Mouse (Mus musculus): ENCODE results near the gene Hes7.
A peak's percentile ranks its signal among the peaks of the same experiment; 100 is the strongest.

Hes7 gene

DNA sequence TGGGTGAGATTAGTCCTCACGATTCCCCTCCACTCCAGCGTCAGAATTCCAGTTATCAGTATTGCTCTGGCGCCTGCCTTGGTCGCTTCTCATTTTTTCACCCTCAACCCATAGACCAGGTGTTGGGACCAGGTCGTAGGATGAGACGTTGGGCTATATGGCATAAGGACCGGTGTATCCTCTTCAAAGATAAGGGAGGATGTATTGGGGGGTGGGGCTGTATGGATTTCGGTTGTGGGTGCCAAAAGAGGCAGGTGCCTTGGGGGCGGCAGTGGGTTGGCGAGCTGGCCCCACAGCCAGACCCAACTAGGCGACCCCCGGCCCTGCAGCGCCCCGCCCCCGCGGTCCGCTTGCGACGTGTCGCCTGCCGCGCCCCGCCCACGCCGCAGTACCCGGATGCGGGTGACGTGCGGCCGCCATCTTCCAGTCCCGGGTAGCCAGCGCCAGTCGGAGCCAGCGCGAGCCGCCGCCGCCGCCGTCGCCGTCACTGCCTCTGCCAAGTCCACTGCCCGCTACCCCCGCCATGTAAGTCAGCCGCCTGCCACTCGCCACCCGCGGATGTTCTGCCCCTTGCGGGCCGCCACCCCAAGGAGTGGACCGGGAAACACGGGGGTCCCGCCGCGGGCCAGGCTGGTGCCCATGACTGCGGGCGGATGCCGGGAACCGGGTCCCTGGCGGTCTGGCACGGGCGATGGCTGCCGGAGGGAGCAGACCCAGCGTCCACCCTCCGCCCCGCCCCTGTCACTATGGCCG is 31.9 kb upstream of the Hes7 start, which contains the start of gene Vamp2:
TSS of gene Vamp2 (plus strand) at position 388 of the 753 bp plus-strand sequence.
- peak; percentile 84 to 95 for DNase-seq (ENCODE audit: low spot score in 2 of 2)

DNA sequence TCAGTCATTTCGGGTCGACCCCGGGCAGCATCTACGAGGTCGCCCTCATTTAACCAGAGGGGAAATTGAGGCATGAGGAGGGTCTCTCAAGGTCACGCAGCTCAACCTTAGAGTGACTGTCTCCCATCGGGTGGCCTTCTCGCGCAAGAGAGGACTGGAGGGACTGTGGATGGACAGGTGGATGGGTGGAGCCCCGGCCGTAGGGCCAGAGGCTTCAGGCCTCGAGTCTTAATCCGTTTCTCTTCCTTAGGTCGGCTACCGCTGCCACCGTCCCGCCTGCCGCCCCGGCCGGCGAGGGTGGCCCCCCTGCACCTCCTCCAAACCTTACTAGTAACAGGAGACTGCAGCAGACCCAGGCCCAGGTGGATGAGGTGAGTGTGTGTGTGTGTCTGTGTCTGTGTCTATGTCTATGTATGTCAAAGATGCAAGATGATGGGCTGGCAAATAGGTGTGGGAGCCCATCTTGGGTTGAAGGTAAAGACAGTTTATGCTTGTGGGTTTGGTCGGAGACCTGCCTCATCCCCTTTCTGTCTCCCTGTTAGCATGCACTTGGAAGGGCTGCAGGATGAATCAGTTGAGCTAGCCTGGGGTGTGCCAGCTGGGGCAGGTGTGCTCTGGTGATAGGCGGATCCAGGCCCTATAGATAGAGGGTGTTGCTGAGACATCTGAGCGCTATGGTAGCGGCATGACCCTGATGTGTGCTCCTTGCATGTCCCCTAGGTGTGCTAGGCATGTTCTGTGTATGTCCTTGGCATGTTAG is 31.2 kb upstream of the Hes7 start:
- peak; percentile 48 to 76 for DNase-seq (ENCODE audit: low spot score in 2 of 2)

DNA sequence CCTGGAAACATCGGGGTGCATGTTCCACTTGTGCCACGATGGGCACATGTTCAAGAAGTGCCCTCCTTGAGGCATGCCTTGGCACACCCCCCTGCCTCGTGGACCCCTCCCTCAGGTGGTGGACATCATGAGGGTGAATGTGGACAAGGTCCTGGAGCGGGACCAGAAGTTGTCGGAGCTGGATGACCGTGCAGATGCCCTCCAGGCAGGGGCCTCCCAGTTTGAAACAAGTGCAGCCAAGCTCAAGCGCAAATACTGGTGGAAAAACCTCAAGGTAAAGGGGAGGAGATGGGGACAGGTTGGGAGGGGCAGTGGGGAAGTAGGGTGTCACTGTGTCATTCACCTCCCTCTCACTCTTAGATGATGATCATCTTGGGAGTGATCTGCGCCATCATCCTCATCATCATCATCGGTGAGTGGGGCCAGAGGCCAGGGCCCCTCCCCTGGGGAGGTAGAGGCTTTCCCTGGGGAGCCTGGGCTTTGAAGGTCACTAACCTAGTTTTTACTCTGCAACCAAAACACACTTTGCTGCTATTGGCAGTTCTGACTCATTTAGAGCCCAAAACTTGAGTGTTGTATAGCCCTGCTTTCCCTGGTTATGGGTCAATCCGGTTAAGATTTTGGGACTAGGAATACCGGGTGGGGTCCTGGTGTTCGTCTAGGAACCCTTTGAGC is 30.5 kb upstream of the Hes7 start:
- DNase-seq (ENCODE audit: low spot score in 2 of 2) = peak in 1 of 2 experiments; percentile 71

GRCm38 (mm10) chr11:69090367-69090766 is 29.8 kb upstream of the Hes7 start:
- DNase-seq (ENCODE audit: low spot score in 2 of 2) = peak in 1 of 2 experiments; percentile 54

DNA sequence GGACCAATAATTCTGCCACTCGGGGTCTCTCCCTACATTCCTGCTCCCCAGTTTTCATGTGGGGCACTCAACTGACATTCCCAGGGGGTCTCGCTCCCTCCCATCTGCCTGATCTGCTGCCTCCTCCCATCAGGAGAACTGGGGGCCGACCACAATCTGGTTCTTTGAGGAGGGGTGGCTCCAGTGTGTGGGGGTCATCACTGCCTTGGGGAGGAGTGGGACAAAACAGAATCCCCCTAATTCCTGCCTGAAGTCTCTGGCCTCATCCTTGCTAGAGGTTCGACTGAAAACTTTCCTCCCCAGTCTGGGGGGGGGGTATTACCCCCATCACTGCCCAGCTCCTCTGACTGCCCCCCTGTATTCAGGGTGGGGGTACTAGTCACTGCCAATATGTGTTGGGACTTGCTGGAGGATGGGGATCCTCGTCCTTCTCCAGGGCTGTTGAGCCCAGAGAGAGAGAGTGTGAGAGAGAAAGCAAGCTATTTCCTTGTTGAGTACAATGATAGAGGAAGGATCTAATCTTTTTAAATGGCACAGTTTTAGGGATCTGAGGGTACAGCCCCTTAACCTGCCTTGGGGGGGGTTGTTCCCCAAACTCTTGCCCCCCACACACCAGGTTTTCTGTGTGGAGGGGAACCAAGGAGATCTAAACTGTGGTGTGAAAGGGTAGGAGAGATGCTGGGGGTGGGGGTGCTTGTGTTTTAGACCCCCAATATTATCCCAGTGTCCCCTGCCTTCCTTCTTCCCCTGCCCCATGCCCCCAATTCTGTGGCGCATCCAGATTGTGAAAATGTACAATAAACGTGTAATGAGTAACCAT is 28.4 kb upstream of the Hes7 start:
- peak in 1 of 2 experiments; percentile 61 for DNase-seq (ENCODE audit: low spot score in 2 of 2)

GRCm38 (mm10) chr11:69092386-69092751 is 27.8 kb upstream of the Hes7 start:
- DNase-seq (ENCODE audit: low spot score in 2 of 2) = peak; percentile 91 to 98

GRCm38 (mm10) chr11:69092871-69093270 is 27.3 kb upstream of the Hes7 start:
- peak in 1 of 2 experiments; percentile 56 for DNase-seq (ENCODE audit: low spot score in 2 of 2)

- DNase-seq (ENCODE audit: low spot score in 2 of 2) = peak in 1 of 2 experiments; percentile 58
Measured at GRCm38 (mm10) chr11:69093856-69094255, 26.3 kb upstream of the Hes7 start.

DNA sequence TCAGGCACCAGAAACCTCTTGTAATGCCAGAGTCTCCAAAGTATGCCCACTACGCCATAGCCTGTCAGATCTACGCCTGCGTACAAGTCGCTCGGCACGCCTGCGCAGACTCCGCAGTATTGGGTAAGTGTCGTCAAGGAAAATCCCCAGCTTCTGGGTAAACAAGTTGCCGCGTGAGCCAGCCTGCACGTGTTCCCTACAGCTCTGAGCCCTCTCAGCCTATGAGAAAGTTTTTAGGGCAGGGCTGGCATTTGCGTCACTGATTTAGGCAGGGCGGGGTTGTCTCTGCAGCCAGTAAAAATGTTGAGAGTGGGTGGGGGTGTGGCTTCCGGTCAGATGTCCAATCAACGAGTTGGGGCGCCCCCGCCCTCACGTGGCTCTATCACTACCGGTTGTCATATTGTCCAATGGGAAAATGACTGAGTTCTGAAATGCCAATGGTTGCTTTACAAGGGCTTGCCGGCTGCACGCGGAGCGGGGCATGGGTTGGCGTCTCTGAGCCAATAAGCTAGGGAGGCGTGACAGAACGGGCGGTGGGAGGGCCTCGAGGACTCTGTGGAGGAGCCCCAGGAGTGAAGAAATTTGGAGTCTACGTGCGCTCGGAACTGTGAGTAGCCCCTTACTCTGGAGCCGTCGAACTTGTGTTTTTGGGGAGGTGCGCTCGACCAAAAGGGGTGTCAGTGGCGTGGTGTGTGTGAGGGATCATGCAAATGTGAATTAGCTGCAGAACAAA is 25.3 kb upstream of the Hes7 start, which contains the start of gene Per1:
TSS of gene Per1 (plus strand) at position 521 of the 733 bp plus-strand sequence.
- DNase-seq (ENCODE audit: low spot score in 2 of 2) = peak; percentile 95 to 97

DNA sequence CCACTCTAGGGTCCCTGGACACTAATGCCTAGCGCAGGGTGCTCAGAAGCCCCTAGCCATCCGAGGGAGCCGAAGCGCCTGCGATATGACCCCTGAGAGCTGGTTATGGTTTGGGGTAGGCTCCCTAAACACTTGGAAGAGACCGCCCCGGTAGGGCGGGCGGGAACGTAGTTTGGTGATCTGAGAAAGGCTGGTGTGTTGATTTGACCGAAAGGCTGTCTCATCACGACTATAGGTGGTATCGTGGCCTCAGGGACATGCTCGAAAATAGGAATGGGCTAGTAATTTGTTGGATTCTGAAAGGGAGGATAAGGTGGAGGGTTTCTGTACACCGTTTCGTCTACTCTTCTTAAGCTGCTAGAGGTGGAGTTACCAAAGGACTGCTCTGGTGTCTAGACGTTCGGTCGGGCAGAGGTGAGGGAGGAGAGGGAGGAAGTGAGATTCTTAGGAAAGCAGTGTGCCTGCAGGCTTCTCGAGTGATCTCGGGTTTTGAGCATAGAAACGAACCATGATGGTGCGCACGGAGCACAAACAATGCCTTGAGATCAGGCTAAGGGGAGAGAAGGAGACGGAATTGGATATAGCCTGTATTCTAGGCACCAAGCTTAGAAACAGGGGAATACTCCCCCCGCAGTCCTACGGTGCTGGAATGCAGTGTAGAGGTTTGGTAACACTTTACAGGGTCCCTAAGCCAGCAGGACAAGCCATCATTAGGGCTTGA is 24.5 kb upstream of the Hes7 start:
- DNase-seq (ENCODE audit: low spot score in 2 of 2) = peak in 1 of 2 experiments; percentile 73

GRCm38 (mm10) chr11:69096360-69096986 is 23.7 kb upstream of the Hes7 start:
- no peak for DNase-seq (ENCODE audit: low spot score in 2 of 2)

DNA sequence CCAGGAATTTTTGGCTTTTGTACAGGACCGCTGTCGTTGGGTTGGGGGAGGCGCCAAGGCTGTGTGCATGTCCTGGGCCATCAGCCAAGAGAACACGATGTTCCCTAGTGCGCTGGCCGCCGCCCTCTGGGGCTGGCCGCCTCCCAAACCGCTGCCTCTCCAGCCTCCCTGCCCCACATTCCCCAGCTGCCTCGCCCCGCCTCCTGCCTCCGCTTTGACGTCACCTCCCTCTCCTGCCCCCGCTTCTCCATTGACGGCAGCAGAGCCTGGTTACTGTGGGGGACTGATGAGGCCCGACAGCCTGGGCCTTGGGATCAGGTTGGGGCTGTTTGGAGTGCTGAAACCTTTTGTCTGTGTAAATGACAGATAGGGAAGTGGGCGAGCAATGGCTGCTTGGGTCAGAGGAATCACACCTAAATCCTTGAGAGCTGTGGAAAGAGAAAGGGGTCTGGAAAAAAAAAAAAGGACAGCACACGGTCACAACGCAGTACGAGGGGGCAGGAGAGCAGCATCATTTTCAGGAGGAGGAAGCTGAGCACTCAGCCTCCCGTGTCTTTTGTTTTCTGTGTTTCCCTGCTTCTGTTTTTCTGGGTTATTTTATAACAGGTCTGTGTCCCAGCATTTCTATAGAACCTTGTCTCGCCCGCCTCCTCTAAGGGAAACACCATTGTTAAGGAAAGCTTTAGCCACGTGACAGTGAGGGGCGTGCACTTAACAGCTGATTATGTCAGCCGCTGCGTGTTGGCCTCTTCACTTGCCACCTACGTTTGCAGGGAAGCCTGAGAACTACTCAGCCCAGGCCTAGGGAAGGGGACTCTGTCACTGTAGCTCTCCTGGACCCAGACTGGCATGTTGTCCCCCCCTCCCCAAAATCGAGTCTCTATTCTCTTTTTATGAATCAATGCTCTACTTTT is 23.0 kb upstream of the Hes7 start:
- DNase-seq (ENCODE audit: low spot score in 2 of 2) = peak; percentile 96 to 97

GRCm38 (mm10) chr11:69098039-69098761 is 22.0 kb upstream of the Hes7 start:
- peak in 1 of 2 experiments; percentile 62 for DNase-seq (ENCODE audit: low spot score in 2 of 2)

GRCm38 (mm10) chr11:69098762-69099091 is 21.5 kb upstream of the Hes7 start:
- peak; percentile 96 for DNase-seq (ENCODE audit: low spot score in 2 of 2)

- peak; percentile 40 to 74 for DNase-seq (ENCODE audit: low spot score in 2 of 2)
Measured at GRCm38 (mm10) chr11:69099177-69099914, 20.9 kb upstream of the Hes7 start.

DNA sequence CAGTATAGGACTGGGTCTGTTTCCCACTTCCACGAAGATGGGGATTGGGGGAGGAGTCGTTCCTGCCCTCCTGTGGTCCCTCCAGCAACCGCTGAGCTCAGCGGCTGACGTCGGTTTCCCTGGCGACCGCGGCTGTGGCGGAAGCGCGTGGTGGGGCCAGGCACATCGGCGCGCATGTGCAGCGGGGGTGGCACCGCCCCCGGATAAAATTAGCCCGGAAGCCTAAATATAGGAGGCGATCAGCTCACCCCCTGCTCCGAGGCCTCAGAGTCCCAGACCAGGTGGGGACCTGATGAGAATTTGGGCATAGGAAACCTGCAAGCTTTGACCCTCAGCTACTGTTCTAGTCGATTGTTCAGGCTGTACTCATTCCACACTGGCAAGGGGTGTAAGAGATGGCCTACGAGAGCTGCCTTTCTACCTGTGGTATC is 20.3 kb upstream of the Hes7 start:
- DNase-seq (ENCODE audit: low spot score in 2 of 2) = peak; percentile 86 to 92

Measured in spleen, postnatal 4 days (tissue).